Mouse (Mus musculus): ENCODE results near the gene Egfem1. TPM values are rescaled to one million over a fixed set of nuclear protein-coding genes. Genes with fewer than 3 reads are reported as not detected.

Egfem1 gene
- polyA plus RNA-seq, 1 experiment from 2014 or later, result 0.07 TPM

- Histone ChIP-seq H3K36me3 (no peaks in the 10 kb centered on the region), H3K27me3 (replicated peaks) (no peaks in the 10 kb centered on the region), H3K4me2 (no peak overlapping the region), H3K9ac (no peak overlapping the region), H3K9me3 (replicated peaks) (no peaks in the 10 kb centered on the region), H3K4me3 (no peak overlapping the region), H3K27ac (no peak overlapping the region), H3K4me1 (no peaks in the 10 kb centered on the region)
- ATAC-seq, result no peak
- WGBS (ENCODE audit: insufficient replicate concordance), result 57% methylated on average over 2 of the region's 2 CpGs
Measured at GRCm38 (mm10) chr3:29229712-29230111, 147.9 kb downstream of the Egfem1 start.

GRCm38 (mm10) chr3:29235477-29235876 is 153.7 kb downstream of the Egfem1 start:
- Histone ChIP-seq H3K27ac (no peak overlapping the region), H3K9me3 (replicated peaks) (no peaks in the 10 kb centered on the region), H3K36me3 (no peaks in the 10 kb centered on the region), H3K4me1 (no peaks in the 10 kb centered on the region), H3K9ac (no peak overlapping the region), H3K27me3 (replicated peaks) (no peaks in the 10 kb centered on the region), H3K4me3 (no peak overlapping the region), H3K4me2 (no peak overlapping the region)
- 60% methylated on average over 4 of the region's 4 CpGs for WGBS (ENCODE audit: insufficient replicate concordance)
- ATAC-seq, result no peak

- H3K27me3 ChIP-seq (replicated peaks), result no peaks in the 10 kb centered on the region
- no peaks in the 10 kb centered on the region for H3K9me3 ChIP-seq (replicated peaks)
- no peak overlapping the region for H3K4me2 ChIP-seq
- no peak overlapping the region for H3K4me3 ChIP-seq
- no peak overlapping the region for H3K27ac ChIP-seq
- no peaks in the 10 kb centered on the region for H3K4me1 ChIP-seq
- no peaks in the 10 kb centered on the region for H3K36me3 ChIP-seq
- WGBS (ENCODE audit: insufficient replicate concordance), result 68% methylated on average over 5 of the region's 5 CpGs
- ATAC-seq, result no peak
- H3K9ac ChIP-seq, result no peak overlapping the region
Measured at GRCm38 (mm10) chr3:29236517-29236916, 154.7 kb downstream of the Egfem1 start.

GRCm38 (mm10) chr3:29243600-29243999 is 161.8 kb downstream of the Egfem1 start:
- Histone ChIP-seq H3K9me3 (replicated peaks) (no peaks in the 10 kb centered on the region), H3K27me3 (replicated peaks) (no peaks in the 10 kb centered on the region), H3K4me3 (no peak overlapping the region), H3K9ac (no peak overlapping the region), H3K27ac (no peak overlapping the region), H3K4me2 (no peak overlapping the region), H3K4me1 (no peaks in the 10 kb centered on the region), H3K36me3 (no peaks in the 10 kb centered on the region)
- 27% methylated on average over 3 of the region's 3 CpGs for WGBS (ENCODE audit: insufficient replicate concordance)
- no peak for ATAC-seq

GRCm38 (mm10) chr3:29291633-29292032 is 209.8 kb downstream of the Egfem1 start:
- Histone ChIP-seq H3K4me2 (no peak overlapping the region), H3K27ac (no peak overlapping the region), H3K27me3 (replicated peaks) (no peaks in the 10 kb centered on the region), H3K4me3 (no peak overlapping the region), H3K4me1 (no peaks in the 10 kb centered on the region), H3K9me3 (replicated peaks) (no peaks in the 10 kb centered on the region), H3K9ac (no peak overlapping the region), H3K36me3 (no peaks in the 10 kb centered on the region)
- WGBS (ENCODE audit: insufficient replicate concordance), result 57% methylated on average over 4 of the region's 4 CpGs
- no peak for ATAC-seq

- Histone ChIP-seq H3K27ac (no peak overlapping the region), H3K4me2 (no peak overlapping the region), H3K36me3 (no peaks in the 10 kb centered on the region), H3K9me3 (replicated peaks) (no peaks in the 10 kb centered on the region), H3K4me3 (no peak overlapping the region), H3K9ac (no peak overlapping the region), H3K4me1 (no peaks in the 10 kb centered on the region), H3K27me3 (replicated peaks) (no peaks in the 10 kb centered on the region)
- 64% methylated on average over 3 of the region's 3 CpGs for WGBS (ENCODE audit: insufficient replicate concordance)
- ATAC-seq, result no peak
Measured at GRCm38 (mm10) chr3:29292251-29292650, 210.4 kb downstream of the Egfem1 start.

GRCm38 (mm10) chr3:29293230-29293629 is 211.4 kb downstream of the Egfem1 start:
- ATAC-seq, result no peak
- Histone ChIP-seq H3K9ac (no peak overlapping the region), H3K27me3 (replicated peaks) (no peaks in the 10 kb centered on the region), H3K36me3 (no peaks in the 10 kb centered on the region), H3K4me2 (no peak overlapping the region), H3K27ac (no peak overlapping the region), H3K4me1 (no peaks in the 10 kb centered on the region), H3K9me3 (replicated peaks) (no peaks in the 10 kb centered on the region), H3K4me3 (no peak overlapping the region)
- WGBS (ENCODE audit: insufficient replicate concordance), result 58% methylated on average over 4 of the region's 4 CpGs

- WGBS (ENCODE audit: insufficient replicate concordance), result 54% methylated on average over 3 of the region's 3 CpGs
- Histone ChIP-seq H3K27ac (no peak overlapping the region), H3K4me3 (no peak overlapping the region), H3K36me3 (no peaks in the 10 kb centered on the region), H3K4me1 (no peaks in the 10 kb centered on the region), H3K27me3 (replicated peaks) (no peaks in the 10 kb centered on the region), H3K4me2 (no peak overlapping the region), H3K9me3 (replicated peaks) (no peaks in the 10 kb centered on the region), H3K9ac (no peak overlapping the region)
- ATAC-seq, result no peak
Measured at GRCm38 (mm10) chr3:29342223-29342791, 260.5 kb downstream of the Egfem1 start.

GRCm38 (mm10) chr3:29345805-29346204 is 264.0 kb downstream of the Egfem1 start:
- Histone ChIP-seq H3K4me2 (no peak overlapping the region), H3K9ac (no peak overlapping the region), H3K4me3 (no peak overlapping the region), H3K27me3 (replicated peaks) (no peaks in the 10 kb centered on the region), H3K36me3 (no peaks in the 10 kb centered on the region), H3K4me1 (no peaks in the 10 kb centered on the region), H3K27ac (no peak overlapping the region), H3K9me3 (replicated peaks) (no peaks in the 10 kb centered on the region)
- no peak for ATAC-seq
- 66% methylated on average over 3 of the region's 3 CpGs for WGBS (ENCODE audit: insufficient replicate concordance)

GRCm38 (mm10) chr3:29366907-29367306 is 285.1 kb downstream of the Egfem1 start:
- Histone ChIP-seq H3K4me2 (no peak overlapping the region), H3K36me3 (no peaks in the 10 kb centered on the region), H3K9me3 (replicated peaks) (no peaks in the 10 kb centered on the region), H3K4me1 (no peaks in the 10 kb centered on the region), H3K27ac (no peak overlapping the region), H3K4me3 (no peak overlapping the region), H3K9ac (no peak overlapping the region), H3K27me3 (replicated peaks) (no peaks in the 10 kb centered on the region)
- no peak for ATAC-seq
- WGBS (ENCODE audit: insufficient replicate concordance), result 59% methylated on average over 8 of the region's 8 CpGs

- Histone ChIP-seq H3K9me3 (replicated peaks) (no peaks in the 10 kb centered on the region), H3K4me2 (no peak overlapping the region), H3K27me3 (replicated peaks) (no peaks in the 10 kb centered on the region), H3K27ac (no peak overlapping the region), H3K9ac (no peak overlapping the region), H3K4me1 (no peaks in the 10 kb centered on the region), H3K36me3 (no peaks in the 10 kb centered on the region), H3K4me3 (no peak overlapping the region)
- no peak for ATAC-seq
- 40% methylated on average over 5 of the region's 5 CpGs for WGBS (ENCODE audit: insufficient replicate concordance)
Measured at GRCm38 (mm10) chr3:29370519-29370918, 288.7 kb downstream of the Egfem1 start.

- Histone ChIP-seq H3K9ac (no peak overlapping the region), H3K36me3 (no peaks in the 10 kb centered on the region), H3K9me3 (replicated peaks) (no peaks in the 10 kb centered on the region), H3K27ac (no peak overlapping the region), H3K4me3 (no peak overlapping the region), H3K27me3 (replicated peaks) (no peaks in the 10 kb centered on the region), H3K4me1 (no peaks in the 10 kb centered on the region), H3K4me2 (no peak overlapping the region)
- ATAC-seq, result no peak
- WGBS (ENCODE audit: insufficient replicate concordance), result 59% methylated on average over 2 of the region's 2 CpGs
Measured at GRCm38 (mm10) chr3:29381255-29381654, 299.4 kb downstream of the Egfem1 start.

GRCm38 (mm10) chr3:29399064-29399463 is 317.2 kb downstream of the Egfem1 start:
- Histone ChIP-seq H3K4me1 (no peaks in the 10 kb centered on the region), H3K27ac (no peak overlapping the region), H3K4me3 (no peak overlapping the region), H3K27me3 (replicated peaks) (no peaks in the 10 kb centered on the region), H3K9ac (no peak overlapping the region), H3K9me3 (replicated peaks) (no peaks in the 10 kb centered on the region), H3K36me3 (no peaks in the 10 kb centered on the region), H3K4me2 (no peak overlapping the region)
- 68% methylated on average over 3 of the region's 3 CpGs for WGBS (ENCODE audit: insufficient replicate concordance)
- no peak for ATAC-seq
